Mouse (Mus musculus) kidney, embryonic 16.5 days (tissue): ENCODE results near the gene Mov10. TPM values are rescaled to one million over a fixed set of nuclear protein-coding genes. Genes with fewer than 3 reads are reported as not detected.
A peak's percentile ranks its signal among the peaks of the same experiment; 100 is the strongest.

Source experiments
- ATAC-seq: fragments of 200-750 bp; cut with Nextera tagmentation; 2 replicates; pipeline ENCODE4 v1.8.0; 2017; ENCODE audit warnings: moderate TSS enrichment; ENCODE audit not compliant: low FRiP score, low TSS enrichment
- H3K27ac ChIP-seq: fragments of 300-500 bp; sonication (generic); 2 replicates; pipeline ENCODE4 v1.5.1; 2014; ENCODE audit warnings: low read length
- H3K27me3 ChIP-seq: fragments of 300-500 bp; sonication (generic); 2 replicates; pipeline ENCODE4 v1.6.1; 2014; ENCODE audit warnings: low read length, control low read depth, mixed read lengths; ENCODE audit not compliant: insufficient read depth
- H3K36me3 ChIP-seq: fragments of 300-500 bp; sonication (generic); 2 replicates; pipeline ENCODE4 v1.6.1; 2014; ENCODE audit warnings: low read length, control low read depth, mixed read lengths; ENCODE audit not compliant: insufficient read depth
- H3K4me1 ChIP-seq: fragments of 300-500 bp; sonication (generic); 2 replicates; pipeline ENCODE4 v1.6.1; 2014; ENCODE audit warnings: low read length, control low read depth, mixed read lengths; ENCODE audit not compliant: insufficient read depth
- H3K4me2 ChIP-seq: fragments of 300-500 bp; sonication (generic); replicated peaks from 2 replicates; pipeline ENCODE4 v1.6.1; 2014; ENCODE audit warnings: low read depth, low read length
- H3K4me3 ChIP-seq: fragments of 300-500 bp; sonication (generic); 2 replicates; pipeline ENCODE4 v1.5.1; 2014; ENCODE audit warnings: mild to moderate bottlenecking, low read length
- H3K9ac ChIP-seq: fragments of 300-500 bp; sonication (generic); replicated peaks from 2 replicates; pipeline ENCODE4 v1.6.1; 2014; ENCODE audit warnings: low read length
- H3K9me3 ChIP-seq: fragments of 300-500 bp; sonication (generic); 2 replicates; pipeline ENCODE4 v1.6.1; 2016; ENCODE audit warnings: low read length, control low read depth
- WGBS: fragments of 180-500 bp; shearing (Covaris S2); extraction: QIAGEN DNeasy Blood & Tissue Kit; methylation state at CpG from one replicate; pipeline ENCODE4 v1.1.7; 2014; 5-methylcytosine and 5-hydroxymethylcytosine counted together
- polyA plus RNA-seq: library from polyadenylated mRNA; unstranded; fragments of >200 nt; fragmentation: Nextera tagmentation; extraction: Ambion mirVana; gene quantifications from 2 replicates; pipeline ENCODE4 v1.2.1, GENCODE M21; 2015

The Mov10 gene
- polyA plus RNA-seq, 1 experiment from 2014 or later = 61.5 TPM

DNA sequence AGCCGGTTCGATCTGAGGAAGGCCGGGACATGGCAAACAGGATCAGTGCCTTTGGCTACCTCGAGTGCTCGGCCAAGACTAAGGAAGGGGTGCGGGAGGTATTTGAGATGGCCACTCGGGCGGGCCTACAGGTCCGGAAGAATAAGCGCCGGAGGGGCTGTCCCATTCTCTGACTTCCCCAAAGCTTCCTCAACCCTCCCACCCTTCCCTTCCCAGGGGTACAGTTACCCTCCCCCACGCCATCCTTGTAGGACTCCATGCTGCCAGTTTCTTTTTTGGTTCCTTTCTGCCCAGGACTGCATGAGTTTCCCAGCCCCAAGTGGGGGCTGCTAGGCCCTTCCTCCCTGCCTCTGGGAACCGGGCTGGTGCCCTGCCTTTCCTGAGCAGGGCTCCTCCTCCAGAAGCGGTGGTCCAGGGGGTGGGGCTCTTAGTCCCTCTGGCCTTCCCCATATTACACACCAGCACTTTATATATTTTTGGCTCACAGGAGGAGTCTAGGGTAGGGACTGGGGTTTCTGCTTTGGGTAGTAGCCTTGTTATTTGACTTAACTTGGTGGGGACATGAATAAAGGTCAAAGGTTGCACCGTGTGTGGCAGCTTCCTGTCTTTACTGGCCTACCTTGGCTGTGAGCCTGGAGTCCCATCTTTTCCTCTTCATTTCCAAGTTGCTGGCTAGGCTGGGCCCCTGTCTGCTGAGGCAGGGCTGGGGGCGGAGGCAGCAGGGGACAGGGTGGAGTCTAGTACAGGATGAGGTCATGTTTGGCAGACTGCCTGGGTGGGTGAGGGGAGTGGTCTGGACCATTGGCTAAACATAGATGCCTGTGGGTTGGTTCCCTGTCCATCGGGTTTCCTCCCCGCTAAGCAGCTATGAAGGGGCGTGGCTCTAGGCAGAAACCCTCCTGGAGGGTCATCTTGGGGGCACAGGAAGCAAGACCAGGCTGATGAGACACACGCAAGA lies 24.2 kb downstream of the Mov10 start:
- ATAC-seq = peak; percentile 93
- H3K27ac ChIP-seq = peak overlapping the region; percentile 94
- WGBS = 41% methylated on average over 20 of the region's 20 CpGs
- peaks cover 46% of the 10 kb centered on the region for H3K36me3 ChIP-seq
- H3K4me1 ChIP-seq = peaks cover 68% of the 10 kb centered on the region
- no peak overlapping the region for H3K4me3 ChIP-seq
- H3K27me3 ChIP-seq = no peaks in the 10 kb centered on the region
- H3K4me2 ChIP-seq = peak overlapping the region; percentile 21; the same call in 1 of the 2 replicates
- no peaks in the 10 kb centered on the region for H3K9me3 ChIP-seq
- peak overlapping the region; percentile 53 for H3K9ac ChIP-seq

GRCm38 (mm10) chr3:104792360-104793270 lies 25.7 kb downstream of the Mov10 start:
- Histone ChIP-seq H3K4me3 (no peak overlapping the region), H3K4me1 (peaks cover 74% of the 10 kb centered on the region), H3K27me3 (no peaks in the 10 kb centered on the region), H3K27ac (peak overlapping the region; percentile 94; the same call in 1 of the 2 replicates), H3K4me2 (no peak overlapping the region), H3K9me3 (no peaks in the 10 kb centered on the region), H3K9ac (no peak overlapping the region), H3K36me3 (peaks cover 38% of the 10 kb centered on the region)
- 66% methylated on average over 15 of the region's 15 CpGs for WGBS
- no peak for ATAC-seq

GRCm38 (mm10) chr3:104791671-104792070 lies 26.7 kb downstream of the Mov10 start:
- Histone ChIP-seq H3K4me3 (no peak overlapping the region), H3K36me3 (peaks cover 29% of the 10 kb centered on the region), H3K4me1 (peaks cover 74% of the 10 kb centered on the region), H3K4me2 (no peak overlapping the region), H3K9me3 (no peaks in the 10 kb centered on the region), H3K27ac (no peak overlapping the region), H3K9ac (no peak overlapping the region), H3K27me3 (no peaks in the 10 kb centered on the region)
- ATAC-seq = no peak
- WGBS = 93% methylated on average over 8 of the region's 8 CpGs

- Histone ChIP-seq H3K4me3 (peak overlapping the region; percentile 75), H3K9me3 (no peaks in the 10 kb centered on the region), H3K36me3 (peaks cover 26% of the 10 kb centered on the region), H3K4me2 (peak overlapping the region; percentile 71), H3K27ac (peak overlapping the region; percentile 85), H3K9ac (peak overlapping the region; percentile 84), H3K27me3 (no peaks in the 10 kb centered on the region), H3K4me1 (peaks cover 72% of the 10 kb centered on the region)
- ATAC-seq = no peak
- WGBS = 16% methylated on average over 4 of the region's 4 CpGs
Measured at GRCm38 (mm10) chr3:104791017-104791416, 27.3 kb downstream of the Mov10 start.

DNA sequence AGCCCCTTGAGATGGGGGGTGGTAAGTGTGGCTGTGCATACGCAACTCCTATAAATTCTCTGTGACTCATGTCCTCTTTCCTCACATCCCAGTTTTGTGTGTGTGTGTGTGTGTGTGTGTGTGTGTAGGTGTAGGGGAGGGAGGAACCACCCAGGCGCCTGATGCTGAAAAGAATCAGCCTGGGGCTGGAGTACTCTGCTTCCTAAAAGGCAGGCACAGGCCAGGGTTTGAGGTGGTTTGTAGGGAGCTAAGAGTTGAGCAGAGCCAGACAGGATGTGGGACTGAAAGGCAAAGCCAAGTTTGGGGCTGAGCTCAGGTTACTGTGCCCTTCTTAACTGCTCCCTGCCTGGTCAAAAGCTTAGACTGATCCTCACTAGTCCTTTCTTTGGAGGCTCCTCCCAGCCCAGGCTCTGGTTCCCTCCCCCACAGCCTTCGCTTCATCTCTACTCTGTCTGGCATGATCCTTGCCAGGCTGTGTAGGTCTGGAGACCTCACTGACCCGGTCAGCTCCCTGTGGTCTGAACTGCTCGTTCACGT lies 27.9 kb downstream of the Mov10 start:
- Histone ChIP-seq H3K4me1 (peaks cover 67% of the 10 kb centered on the region), H3K36me3 (peaks cover 23% of the 10 kb centered on the region), H3K4me3 (peak overlapping the region; percentile 75), H3K27ac (peak overlapping the region; percentile 85), H3K9ac (peak overlapping the region; percentile 84), H3K4me2 (peak overlapping the region; percentile 71), H3K9me3 (no peaks in the 10 kb centered on the region), H3K27me3 (no peaks in the 10 kb centered on the region)
- peak; percentile 8; the same call in 1 of the 2 replicates for ATAC-seq
- WGBS = 6% methylated on average over 6 of the region's 6 CpGs

DNA sequence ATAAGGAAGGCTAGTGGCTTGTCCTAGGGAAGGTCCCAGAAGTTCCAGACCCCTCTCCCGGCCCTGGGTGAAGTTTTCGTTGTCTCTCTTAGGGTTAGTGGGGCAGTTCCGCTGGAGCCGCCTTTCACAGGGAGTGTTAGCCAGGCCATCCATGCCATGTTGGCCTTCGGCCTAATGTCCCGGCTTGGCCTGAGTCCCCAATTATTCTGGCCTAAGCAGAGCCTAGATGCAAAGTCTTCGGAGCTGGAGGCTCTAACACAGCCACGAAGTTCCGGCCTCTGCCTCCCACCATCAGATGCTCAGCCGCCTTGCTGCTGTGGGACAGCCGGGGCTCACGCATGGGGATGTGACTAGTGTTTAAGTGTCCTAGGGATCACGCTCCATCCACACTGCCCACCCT lies 28.5 kb downstream of the Mov10 start:
- Histone ChIP-seq H3K36me3 (peaks cover 20% of the 10 kb centered on the region), H3K4me3 (peak overlapping the region; percentile 75), H3K4me1 (peaks cover 61% of the 10 kb centered on the region), H3K9ac (peak overlapping the region; percentile 84), H3K9me3 (no peaks in the 10 kb centered on the region), H3K27me3 (no peaks in the 10 kb centered on the region), H3K27ac (peak overlapping the region; percentile 85), H3K4me2 (peak overlapping the region; percentile 71)
- 21% methylated on average over 13 of the region's 13 CpGs for WGBS
- no peak for ATAC-seq

DNA sequence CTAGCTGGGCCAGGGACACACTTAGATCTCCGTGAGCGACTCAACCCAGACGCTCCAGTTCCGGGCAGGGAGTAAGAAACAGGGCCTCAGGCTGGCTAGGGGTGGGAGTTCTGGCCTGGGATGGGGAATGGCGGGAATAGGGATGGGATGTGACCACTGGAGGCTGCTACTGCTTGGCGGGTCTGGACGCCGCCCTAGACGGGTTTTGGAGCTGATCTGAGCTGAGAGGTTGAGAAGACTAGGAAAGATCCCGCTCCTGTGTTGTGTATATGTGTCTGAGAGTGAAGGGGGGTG lies 29.1 kb downstream of the Mov10 start:
- no peaks in the 10 kb centered on the region for H3K27me3 ChIP-seq
- H3K36me3 ChIP-seq = peaks cover 20% of the 10 kb centered on the region
- peaks cover 55% of the 10 kb centered on the region for H3K4me1 ChIP-seq
- peak; percentile 41; the same call in 1 of the 2 replicates for ATAC-seq
- no peaks in the 10 kb centered on the region for H3K9me3 ChIP-seq
- under 1% methylated on average over 10 of the region's 10 CpGs for WGBS
- H3K9ac ChIP-seq = peak overlapping the region; percentile 84
- H3K4me2 ChIP-seq = peak overlapping the region; percentile 71
- peak overlapping the region; percentile 85 for H3K27ac ChIP-seq
- peak overlapping the region; percentile 75 for H3K4me3 ChIP-seq

DNA sequence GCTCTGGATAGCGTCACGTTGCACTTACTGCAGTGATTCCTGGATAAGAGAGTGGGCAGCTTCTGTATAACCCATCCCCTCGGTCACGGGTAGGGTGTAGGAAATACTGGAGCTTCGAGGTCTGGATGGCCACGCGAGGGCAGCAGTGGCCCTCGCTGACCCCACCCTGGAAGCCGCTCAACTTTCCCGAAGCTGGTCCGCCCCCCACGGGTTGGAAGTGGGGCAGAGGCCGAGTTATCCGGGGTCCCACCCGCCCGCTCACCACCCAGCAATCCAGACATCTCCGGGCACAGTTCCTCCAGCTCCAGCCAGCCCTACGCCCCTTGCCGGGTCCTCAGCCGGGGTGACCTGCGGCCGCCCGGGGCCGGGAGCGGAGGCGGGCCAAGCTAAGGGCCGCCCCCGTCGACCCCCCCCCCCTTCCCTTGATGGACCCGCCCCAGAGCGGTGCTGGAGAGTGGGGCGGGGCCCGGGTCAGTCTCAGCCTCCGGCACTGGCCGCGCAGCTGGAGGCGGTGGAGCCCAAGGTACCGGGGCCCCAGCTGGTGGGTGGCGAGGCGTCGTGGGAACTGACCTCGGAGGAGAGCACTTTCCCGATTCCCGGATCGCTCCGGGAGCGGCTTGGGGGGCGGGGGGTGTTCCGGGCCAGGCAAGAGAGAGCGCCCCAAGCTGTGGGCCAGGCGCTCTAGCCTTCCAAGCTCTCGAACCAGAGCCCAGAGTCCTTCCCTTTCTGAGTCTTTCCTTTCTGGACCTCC lies 29.6 kb downstream of the Mov10 start:
- under 1% methylated on average over 50 of the region's 52 CpGs for WGBS
- Histone ChIP-seq H3K4me1 (peaks cover 50% of the 10 kb centered on the region), H3K27ac (peak overlapping the region; percentile 85), H3K9me3 (no peaks in the 10 kb centered on the region), H3K36me3 (peaks cover 20% of the 10 kb centered on the region), H3K27me3 (no peaks in the 10 kb centered on the region), H3K9ac (peak overlapping the region; percentile 84), H3K4me2 (peak overlapping the region; percentile 71), H3K4me3 (peak overlapping the region; percentile 75)
- peak; percentile 93 for ATAC-seq

DNA sequence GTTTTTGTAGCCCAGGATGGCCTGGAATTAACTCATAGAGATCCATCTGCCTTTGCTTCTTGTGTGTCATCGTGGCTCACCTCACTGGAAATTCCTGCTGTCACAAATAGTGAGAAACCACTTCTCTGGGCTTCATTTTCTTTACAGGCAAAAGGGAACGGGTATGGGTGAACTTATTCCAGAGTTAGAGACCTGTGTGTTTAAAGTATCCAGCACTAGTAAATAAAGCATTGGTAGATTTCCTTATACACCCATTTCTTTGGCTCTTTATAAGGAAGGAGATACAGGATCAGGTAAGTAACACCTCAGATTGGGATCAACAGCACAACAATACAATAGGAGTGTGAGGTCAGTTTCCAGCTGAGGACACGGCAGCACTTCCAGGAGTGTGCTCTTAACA lies 30.3 kb downstream of the Mov10 start, which contains the start of gene Rhoc:
Rhoc (plus strand) TSS at position 301 of the 400 bp plus-strand sequence.
- peak within 1 kb of the TSS; percentile 85 for H3K27ac ChIP-seq
- peak within 1 kb of the TSS; percentile 75 for H3K4me3 ChIP-seq
- WGBS = 25% methylated on average over 3 of the region's 3 CpGs
- H3K9ac ChIP-seq = peak within 1 kb of the TSS; percentile 84
- H3K9me3 ChIP-seq = no peaks in the 10 kb centered on the region
- H3K4me2 ChIP-seq = peak within 1 kb of the TSS; percentile 71
- ATAC-seq = no peak
- H3K4me1 ChIP-seq = peaks cover 43% of the 10 kb centered on the region
- H3K27me3 ChIP-seq = 0 out of 2 replicates have a peak, but pooled peaks cover 3% of the 10 kb centered on the region
- peaks cover 14% of the 10 kb centered on the region for H3K36me3 ChIP-seq
